Mouse (Mus musculus): Measurements from ENCODE around the gene Col4a5.

The Col4a5 gene

GRCm38 (mm10) chrX:141475110-141475509, at the start of gene Col4a5:
Gene Col4a5, plus strand, starts transcription at chrX:141475385.
- DNase-seq (ENCODE audit: low spot score in 2 of 2): peak; percentile 6 to 14

GRCm38 (mm10) chrX:141436780-141437179, 38.4 kb upstream of the Col4a5 start:
- DNase-seq (ENCODE audit: low spot score in 2 of 2): no peak

- no peak for DNase-seq (ENCODE audit: low spot score in 2 of 2)
These were observed 35.8 kb upstream of the Col4a5 start for GRCm38 (mm10) chrX:141439423-141439822.

GRCm38 (mm10) chrX:141447936-141448335, 27.2 kb upstream of the Col4a5 start:
- DNase-seq (ENCODE audit: low spot score in 2 of 2): no peak

- no peak for DNase-seq (ENCODE audit: low spot score in 2 of 2)
These were observed 1.5 kb upstream of the Col4a5 start, which contains the start of gene Col4a6 for GRCm38 (mm10) chrX:141473470-141474302. Gene Col4a6, minus strand, starts transcription at chrX:141474076.

- DNase-seq (ENCODE audit: low spot score in 2 of 2): peak; percentile 0 to 2
These were observed 562 bp downstream of the Col4a5 start for GRCm38 (mm10) chrX:141475566-141476327.

GRCm38 (mm10) chrX:141494545-141494944, 19.4 kb downstream of the Col4a5 start:
- no peak for DNase-seq (ENCODE audit: low spot score in 2 of 2)

- DNase-seq (ENCODE audit: low spot score in 2 of 2): no peak
These were observed 27.9 kb downstream of the Col4a5 start for GRCm38 (mm10) chrX:141503125-141503524.

GRCm38 (mm10) chrX:141533447-141533846, 58.3 kb downstream of the Col4a5 start:
- no peak for DNase-seq (ENCODE audit: low spot score in 2 of 2)

- DNase-seq (ENCODE audit: low spot score in 2 of 2): no peak
These were observed 72.3 kb downstream of the Col4a5 start for GRCm38 (mm10) chrX:141547471-141547870.

- peak in 1 of 2 experiments; percentile 17 for DNase-seq (ENCODE audit: low spot score in 2 of 2)
These were observed 115.1 kb downstream of the Col4a5 start for GRCm38 (mm10) chrX:141590242-141590641.

GRCm38 (mm10) chrX:141721725-141722124, 246.5 kb downstream of the Col4a5 start:
- no peak for DNase-seq (ENCODE audit: low spot score in 2 of 2)

GRCm38 (mm10) chrX:141723936-141724335, 248.8 kb downstream of the Col4a5 start:
- DNase-seq (ENCODE audit: low spot score in 2 of 2): no peak

- DNase-seq (ENCODE audit: low spot score in 2 of 2): peak; percentile 6
These were observed 249.3 kb downstream of the Col4a5 start for GRCm38 (mm10) chrX:141724391-141724891.

GRCm38 (mm10) chrX:141724937-141725918, 250.0 kb downstream of the Col4a5 start, which contains the start of gene Irs4:
Gene Irs4, minus strand, starts transcription at chrX:141725263.
- no peak for DNase-seq (ENCODE audit: low spot score in 2 of 2)

- no peak for DNase-seq (ENCODE audit: low spot score in 2 of 2)
These were observed 254.4 kb downstream of the Col4a5 start for GRCm38 (mm10) chrX:141729570-141729969.
